Mouse (Mus musculus): ENCODE results near the gene Ap3b2.

- TF ChIP-seq CTCF (IDR thresholded peaks at IDR 0.05; ENCODE audit: control insufficient read depth, insufficient read depth, low read length) (no peak), POLR2A (IDR thresholded peaks at IDR 0.05; ENCODE audit: borderline replicate concordance, control insufficient read depth, low read depth, low read length) (no peak)
Measured at GRCm38 (mm10) chr7:81454331-81455039, 39.2 kb downstream of the Ap3b2 start.

Data from bone marrow, adult 2 months (tissue).